Mouse (Mus musculus): Measurements from ENCODE around the gene Mcm7. TPM values are rescaled to one million over a fixed set of nuclear protein-coding genes. Genes with fewer than 3 reads are reported as not detected.

The Mcm7 gene
- polyA plus RNA-seq, 1 experiment from 2014 or later, result 13.3 TPM

DNA sequence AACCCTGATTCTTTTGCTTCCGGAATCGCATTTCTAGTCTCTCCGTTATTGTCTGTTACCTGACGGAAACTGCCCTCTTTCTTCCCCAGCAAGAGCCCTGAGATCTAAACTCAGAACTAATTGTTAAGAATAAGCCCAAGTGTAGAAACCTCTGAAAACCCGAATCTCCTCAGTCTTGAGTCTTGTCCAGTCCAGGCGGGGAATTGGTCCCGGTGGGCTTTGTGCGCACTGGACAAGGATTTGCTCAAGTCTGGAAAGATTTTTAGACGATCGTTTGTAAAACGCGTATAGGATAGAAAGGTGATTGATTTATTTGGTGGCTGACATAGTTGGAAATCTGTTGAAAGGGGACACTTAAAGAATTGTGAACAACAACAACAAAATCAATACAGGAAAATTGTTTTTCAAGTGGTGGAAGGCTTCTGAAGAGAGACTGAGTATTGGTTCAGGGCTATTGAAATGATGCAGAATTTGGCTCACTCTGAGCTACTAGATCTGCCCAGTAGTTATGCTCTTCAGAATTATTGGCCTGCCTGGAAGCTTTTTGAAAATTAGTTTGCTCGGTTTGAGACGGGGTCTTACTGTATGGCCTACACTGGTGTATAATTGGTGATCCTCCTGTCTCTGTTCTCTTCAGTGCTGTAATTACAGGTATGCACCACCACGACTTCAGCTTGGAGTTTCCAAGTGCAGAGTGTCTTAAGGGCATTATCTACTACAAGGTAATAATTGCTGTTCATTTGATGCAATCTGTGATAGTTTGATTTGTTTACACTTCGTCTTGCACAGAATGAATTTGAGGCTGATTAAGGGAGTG, 54.8 kb downstream of the Mcm7 start:
- Histone ChIP-seq H3K36me3 (ENCODE audit: inconsistent target) (no peaks in the 10 kb centered on the region), H3K27ac (peak overlapping the region; percentile 69), H3K4me3 (ENCODE audit: inconsistent target) (peak overlapping the region; percentile 84), H3K79me2 (ENCODE audit: inconsistent target) (peaks cover 20% of the 10 kb centered on the region; the same call in 1 of the 2 replicates)
- WGBS (ENCODE audit: missing documents), result 8% methylated on average over 16 of the region's 16 CpGs

DNA sequence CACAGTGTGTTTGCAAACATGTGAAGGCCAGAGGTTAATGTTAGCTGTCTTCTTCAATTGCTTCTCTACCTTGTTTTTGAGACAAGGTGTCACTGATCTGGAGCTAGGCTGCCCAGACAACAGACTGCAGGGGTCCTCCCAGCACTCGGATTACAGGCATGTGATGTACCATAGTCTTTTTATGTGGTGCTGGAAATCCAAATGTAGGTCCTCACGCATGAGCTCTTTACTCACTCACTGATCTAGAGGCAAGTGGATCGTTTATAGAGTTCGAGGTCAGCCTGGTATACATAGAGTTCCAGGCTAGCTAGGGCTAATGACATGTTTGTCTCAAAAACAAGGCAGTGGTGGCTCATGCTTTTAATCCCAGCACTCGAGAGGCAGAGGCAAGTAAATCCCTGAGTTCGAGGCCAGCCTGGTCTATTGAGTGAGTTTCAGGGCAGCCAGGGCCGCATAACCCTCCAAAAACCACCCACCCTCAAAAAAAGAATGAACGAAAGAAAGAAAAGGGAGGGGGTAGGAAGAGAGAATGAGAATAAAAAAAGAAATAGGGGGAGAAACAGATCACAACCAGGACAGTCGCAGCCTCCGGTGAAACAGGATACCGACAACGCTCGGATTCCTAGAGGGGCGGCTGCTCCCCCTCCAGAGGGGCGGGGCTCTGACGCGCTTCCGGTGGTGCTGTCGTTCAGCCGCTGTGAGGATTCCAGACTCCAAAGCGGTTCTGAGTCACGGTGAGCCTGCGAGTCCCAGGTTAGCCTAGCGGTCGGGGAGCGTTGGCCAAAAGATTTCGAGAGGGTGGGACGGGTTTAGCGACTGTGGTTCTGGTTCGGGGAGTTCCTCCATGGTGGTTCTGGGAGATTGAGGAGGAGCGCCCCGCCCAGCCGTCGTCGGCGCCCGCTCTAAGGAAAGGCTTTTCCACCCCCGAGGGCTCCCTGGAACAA, 55.7 kb downstream of the Mcm7 start, which contains the start of gene Zscan21:
Gene Zscan21, plus strand, starts transcription at position 649 of the 944 bp plus-strand sequence.
- WGBS (ENCODE audit: missing documents), result 8% methylated on average over 37 of the region's 38 CpGs
- H3K27ac ChIP-seq, result peak within 1 kb of the TSS; percentile 69
- peak within 1 kb of the TSS; percentile 84 for H3K4me3 ChIP-seq (ENCODE audit: inconsistent target)
- peaks cover 20% of the 10 kb centered on the region; the same call in 1 of the 2 replicates for H3K79me2 ChIP-seq (ENCODE audit: inconsistent target)
- H3K36me3 ChIP-seq (ENCODE audit: inconsistent target), result no peaks in the 10 kb centered on the region

Other genes with a start within 250 kb of the Mcm7 start
- gene Gjc3, start 209.3 kb downstream of the Mcm7 start, polyA plus RNA-seq (2018), result not detected in 3 replicates
- gene Azgp1, start 190.9 kb downstream of the Mcm7 start, polyA plus RNA-seq (2018), result not detected in 3 replicates
- gene Smok3a, start 151.2 kb downstream of the Mcm7 start, polyA plus RNA-seq (2018), result not detected in 3 replicates
- not detected in 3 replicates for gene Smok3b, start 151.0 kb downstream of the Mcm7 start, polyA plus RNA-seq (2018)
- gene Smok3c, start 119.2 kb downstream of the Mcm7 start, polyA plus RNA-seq (2018), result not detected in 3 replicates
- 6.8 to 8.7 TPM (median 6.9 TPM) in 3 replicates for gene Zkscan1, start 87.3 kb downstream of the Mcm7 start, polyA plus RNA-seq (2018)
- 9.8 to 15.5 TPM (median 15.2 TPM) in 3 replicates for gene Zscan21, start 55.5 kb downstream of the Mcm7 start, polyA plus RNA-seq (2018)
- 2.2 to 3.5 TPM (median 2.5 TPM) in 3 replicates for gene Zfp113, start 16.7 kb downstream of the Mcm7 start, polyA plus RNA-seq (2018)
- gene Cops6, start 11.4 kb downstream of the Mcm7 start, polyA plus RNA-seq (2018), result 66.2 to 101 TPM (median 71.0 TPM) in 3 replicates
- gene Ap4m1, start 420 bp downstream of the Mcm7 start, polyA plus RNA-seq (2018), result 10.2 to 20.8 TPM (median 13.0 TPM) in 3 replicates
- 21.9 to 33.7 TPM (median 32.0 TPM) in 3 replicates for gene Taf6, start 15.0 kb upstream of the Mcm7 start, polyA plus RNA-seq (2018)
- 15.8 to 21.3 TPM (median 16.0 TPM) in 3 replicates for gene Cnpy4, start 15.1 kb upstream of the Mcm7 start, polyA plus RNA-seq (2018)
- 3.3 to 5.8 TPM (median 5.4 TPM) in 3 replicates for gene Mblac1, start 21.9 kb upstream of the Mcm7 start, polyA plus RNA-seq (2018)
- 21.3 to 30.2 TPM (median 28.7 TPM) in 3 replicates for gene Nxpe5, start 53.5 kb upstream of the Mcm7 start, polyA plus RNA-seq (2018)
- gene Lamtor4, start 83.1 kb upstream of the Mcm7 start, polyA plus RNA-seq (2018), result 32.5 to 106 TPM (median 78.4 TPM) in 3 replicates
- 25.8 to 46.6 TPM (median 43.8 TPM) in 3 replicates for gene BC037034, start 91.6 kb upstream of the Mcm7 start, polyA plus RNA-seq (2018)
- 0.12 TPM in 1 of 3 replicates, not detected in the others for gene Gal3st4, start 100.4 kb upstream of the Mcm7 start, polyA plus RNA-seq (2018)
- gene Gm43720, start 107.5 kb upstream of the Mcm7 start, polyA plus RNA-seq (2018), result not detected in 3 replicates
- 0.14 to 0.54 TPM (median 0.29 TPM) in 3 replicates for gene Gpc2, start 107.6 kb upstream of the Mcm7 start, polyA plus RNA-seq (2018)
- 0.19 to 0.41 TPM (median 0.29 TPM) in 3 replicates for gene Stag3, start 107.8 kb upstream of the Mcm7 start, polyA plus RNA-seq (2018)
- 0.26 to 0.96 TPM (median 0.36 TPM) in 3 replicates for gene Pvrig, start 169.5 kb upstream of the Mcm7 start, polyA plus RNA-seq (2018)

Data from macrophage (primary cell).